Mouse (Mus musculus) 416B (cell line): ENCODE measurements around the gene Urgcp.
A peak's percentile ranks its signal among the peaks of the same experiment; 100 is the strongest.

ENCODE experiments used
- DNase-seq: peaks from one replicate; pipeline ENCODE4 v3.0.0; 2011; ENCODE audit warnings: low read depth

Urgcp gene

DNA sequence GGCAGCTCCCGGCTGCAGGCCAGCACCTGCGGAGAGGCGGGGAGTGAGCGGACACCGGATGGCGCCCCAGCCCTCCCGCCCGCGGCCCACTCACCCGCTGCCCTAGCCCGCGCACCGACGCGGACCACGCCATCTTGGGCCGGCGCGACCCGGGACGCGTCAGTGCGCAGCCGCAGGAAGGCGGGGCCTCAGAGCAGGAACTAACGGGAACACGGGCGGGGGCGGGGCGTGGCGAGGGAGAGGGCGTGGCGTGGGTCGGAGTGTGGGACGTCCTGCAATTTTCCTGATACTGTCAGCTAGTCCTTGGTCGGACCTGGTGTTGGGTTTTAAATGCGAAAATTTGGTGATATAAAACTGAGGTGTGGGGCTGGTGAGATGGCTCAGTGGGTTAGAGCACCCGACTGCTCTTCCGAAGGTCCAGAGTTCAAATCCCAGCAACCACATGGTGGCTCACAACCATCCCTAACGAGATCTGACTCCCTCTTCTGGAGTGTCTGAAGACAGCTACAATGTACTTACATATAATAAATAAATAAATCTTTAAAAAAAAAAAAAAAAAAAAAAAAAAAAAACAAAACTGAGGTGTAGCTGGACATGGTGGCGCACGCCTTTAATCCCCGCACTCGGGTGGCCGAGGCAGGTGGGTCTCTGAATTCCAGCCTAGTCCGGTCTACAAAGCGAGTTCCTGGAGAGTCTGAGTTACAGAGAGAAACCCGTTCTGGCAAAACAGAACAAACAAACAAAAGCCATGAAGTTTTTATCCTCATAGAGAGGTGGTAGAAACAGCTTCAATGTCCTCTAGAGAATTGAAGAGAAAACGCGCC is 54.4 kb downstream of the Urgcp start:
- DNase-seq, result peak; percentile 91

DNA sequence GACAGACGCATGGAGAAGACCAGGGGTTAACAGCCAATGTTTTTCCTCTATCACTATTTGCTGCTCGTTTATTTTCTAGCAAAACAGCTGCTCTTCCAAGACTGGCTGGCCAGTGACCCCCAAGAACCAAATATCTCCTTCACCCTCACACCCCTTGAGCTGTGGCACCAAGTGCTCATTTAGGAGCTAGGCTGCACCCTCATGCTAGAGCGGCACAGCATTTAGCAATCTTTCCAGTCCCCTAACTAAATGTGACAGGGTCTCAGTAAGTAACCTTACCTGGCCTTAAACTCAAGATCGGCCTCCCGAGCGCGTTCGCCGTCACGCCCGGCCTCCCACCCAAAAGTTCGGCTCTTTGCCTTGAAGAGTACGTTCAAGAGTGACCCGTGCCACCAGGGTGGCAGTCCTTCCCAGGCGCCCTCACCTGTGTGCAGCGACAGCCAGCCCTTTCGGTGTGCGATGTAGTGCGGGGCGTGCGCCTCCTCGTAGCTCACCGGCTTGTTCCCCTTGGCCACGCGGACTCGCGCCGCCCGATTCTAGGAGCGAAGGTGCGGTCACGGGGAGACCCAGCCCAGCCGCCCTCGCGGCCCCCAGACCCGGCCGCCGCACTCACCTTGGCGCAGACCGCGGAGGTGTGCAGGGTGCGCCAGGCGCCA is 55.2 kb downstream of the Urgcp start:
- DNase-seq, result peak; percentile 37

DNA sequence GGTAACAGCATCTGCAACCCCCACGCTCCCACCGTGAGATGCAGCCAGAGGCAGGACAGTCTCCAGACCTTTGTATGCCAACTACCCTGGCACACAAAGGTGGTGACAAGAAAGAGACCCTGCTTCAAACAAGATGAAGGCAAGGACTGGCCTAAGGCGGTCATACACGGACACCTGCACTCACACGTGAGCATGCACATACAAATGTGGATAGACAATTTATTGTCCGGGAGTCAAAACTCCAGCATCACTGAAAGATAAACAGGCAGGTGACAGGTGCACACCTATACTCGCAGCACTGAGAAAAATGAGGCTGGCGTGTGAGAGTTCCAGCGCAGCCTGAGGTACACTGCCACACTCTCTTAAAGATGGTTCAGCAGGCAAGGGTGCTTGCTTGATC is 56.2 kb downstream of the Urgcp start:
- no peak for DNase-seq

DNA sequence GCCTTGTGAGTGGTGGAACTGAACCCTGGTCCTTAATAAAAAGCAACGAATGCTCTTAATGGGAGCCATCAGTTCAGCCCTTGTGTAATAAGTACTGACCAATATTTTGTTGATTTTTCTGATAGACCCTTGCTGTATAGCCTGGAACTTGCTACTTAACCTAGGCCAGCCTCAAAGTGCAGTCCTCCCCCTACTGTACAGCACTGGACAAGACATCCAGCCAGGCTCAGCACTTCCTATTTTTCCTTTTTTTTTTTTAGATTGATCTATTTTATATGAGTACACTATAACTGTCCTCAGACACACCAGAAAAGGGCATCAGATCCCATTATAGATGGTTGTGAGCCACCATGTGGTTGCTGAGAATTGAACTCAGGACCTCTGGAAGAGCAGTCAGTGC is 58.8 kb downstream of the Urgcp start:
- DNase-seq, result peak; percentile 25

DNA sequence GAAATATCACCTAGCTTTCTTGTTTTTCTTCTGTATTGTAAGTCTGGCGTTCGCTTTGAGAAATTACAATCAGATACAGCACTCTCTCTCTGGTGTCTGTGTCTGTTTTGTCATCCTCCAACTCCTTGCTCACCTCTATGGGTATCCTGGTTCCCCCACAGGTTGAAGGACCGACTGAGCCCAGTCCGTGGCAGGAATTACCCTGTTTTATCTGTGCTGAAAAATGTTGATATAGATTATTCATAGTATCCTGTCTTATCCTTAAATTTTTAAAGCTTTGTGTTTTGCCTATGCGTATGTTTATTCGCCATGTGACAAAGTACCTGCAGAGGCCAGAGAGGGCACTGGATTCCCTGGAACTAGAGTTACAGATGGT is 59.2 kb downstream of the Urgcp start:
- DNase-seq, result no peak

DNA sequence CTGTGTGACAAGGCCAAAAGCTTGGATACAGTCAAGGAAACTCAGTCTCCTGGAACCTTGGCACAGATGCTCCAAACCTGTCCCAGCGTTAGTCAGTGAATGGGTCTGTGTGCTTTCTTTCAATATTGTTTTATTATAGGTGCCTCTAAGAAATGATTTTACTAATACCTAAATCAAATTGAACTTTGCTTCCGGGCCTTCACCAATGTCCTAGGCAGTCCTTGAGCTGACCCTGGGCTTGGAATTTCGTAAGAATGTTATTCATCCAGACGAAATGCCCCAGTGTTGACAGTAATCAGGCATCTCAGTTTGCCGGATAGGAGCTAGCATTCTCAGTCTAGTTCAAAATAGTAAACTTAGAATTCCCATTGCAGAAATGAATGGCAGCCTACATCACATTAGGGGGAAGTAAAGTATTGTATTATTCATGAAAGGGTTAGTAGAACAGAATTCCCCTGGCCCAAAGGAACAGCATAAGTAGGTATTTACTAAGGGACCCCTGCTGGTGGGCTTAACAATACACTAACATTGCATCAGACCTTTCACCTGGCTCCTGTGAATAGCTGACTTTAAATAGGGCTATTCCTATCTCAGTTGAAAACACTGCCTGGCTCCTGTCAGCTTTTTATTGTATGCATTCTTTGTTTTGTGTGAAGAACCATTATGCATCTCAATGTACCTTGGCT is 59.8 kb downstream of the Urgcp start:
- no peak for DNase-seq

DNA sequence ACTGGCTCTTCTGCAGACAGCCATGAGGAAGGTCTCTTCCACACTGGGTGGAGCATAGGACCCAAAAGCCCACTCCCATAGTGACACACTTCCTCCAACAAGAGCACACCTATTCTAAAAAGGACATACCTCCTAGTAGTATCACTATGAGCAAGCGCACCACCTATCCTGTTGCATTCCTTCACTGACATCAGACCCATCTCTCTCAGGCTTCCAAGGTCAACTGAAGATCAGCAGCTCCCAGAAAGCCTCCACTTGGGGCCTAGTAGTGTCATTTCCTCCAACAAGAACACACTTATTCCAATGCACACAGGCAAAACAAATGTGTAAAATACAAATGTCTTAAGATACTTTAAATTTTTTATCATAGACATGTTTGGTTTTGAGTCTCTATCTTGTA is 60.4 kb downstream of the Urgcp start:
- no peak for DNase-seq

DNA sequence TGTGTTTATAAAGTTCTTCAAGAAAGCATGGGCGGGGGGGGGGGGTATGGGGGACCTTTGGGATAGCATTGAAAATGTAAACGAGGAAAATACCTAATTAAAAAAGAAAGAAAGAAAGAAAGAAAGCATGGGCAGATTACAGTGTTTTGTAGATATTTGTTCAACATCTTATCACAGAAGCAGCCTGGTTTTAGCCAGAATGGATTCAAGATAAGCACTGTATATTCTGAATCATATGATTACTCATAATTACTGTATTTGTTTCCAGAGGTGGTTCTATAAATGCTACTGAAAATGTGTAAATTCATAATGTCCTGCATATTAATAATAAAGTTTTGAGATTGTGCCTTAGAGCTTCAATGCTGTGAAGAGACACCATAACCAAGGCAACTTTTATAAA is 60.9 kb downstream of the Urgcp start:
- no peak for DNase-seq

DNA sequence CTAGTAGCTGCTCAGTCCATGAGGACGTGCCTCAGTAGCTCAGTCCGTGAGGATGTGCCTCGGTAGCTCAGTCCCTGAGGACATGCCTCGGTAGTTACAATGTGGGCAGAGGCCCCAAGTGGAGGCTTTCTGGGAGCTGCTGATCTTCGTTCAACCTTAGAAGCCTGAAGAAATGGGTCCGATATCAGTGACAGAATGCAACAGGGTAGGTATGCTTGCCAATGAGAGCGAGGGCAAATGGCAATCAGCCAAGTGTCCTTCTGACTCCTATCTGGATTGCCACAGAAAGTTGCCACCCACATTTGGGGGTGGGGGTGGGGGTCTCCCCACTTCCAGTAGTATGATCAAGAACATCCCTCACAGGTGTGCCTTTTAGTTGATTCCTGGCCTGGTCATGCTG is 61.4 kb downstream of the Urgcp start:
- DNase-seq, result no peak

DNA sequence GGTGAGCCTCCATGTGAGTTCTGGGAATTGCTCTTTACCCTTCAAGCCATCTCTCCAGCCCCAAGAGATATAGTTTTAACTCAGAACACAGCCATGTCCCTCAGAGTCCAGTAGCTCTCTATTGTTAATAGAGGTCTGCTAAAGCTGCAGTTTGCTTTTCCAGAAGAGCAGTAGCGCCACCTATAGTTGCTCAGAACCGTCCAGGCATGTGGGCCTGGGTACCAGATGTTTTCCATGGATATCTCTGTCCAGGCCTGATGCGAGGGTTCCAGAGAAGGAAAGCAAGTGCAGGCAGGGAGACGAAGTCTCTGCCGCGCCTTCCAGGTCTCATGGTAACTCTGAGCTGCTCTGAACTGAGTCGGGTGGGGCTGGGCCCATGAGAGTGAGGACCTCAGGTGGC is 70.4 kb downstream of the Urgcp start:
- DNase-seq, result peak; percentile 46

DNA sequence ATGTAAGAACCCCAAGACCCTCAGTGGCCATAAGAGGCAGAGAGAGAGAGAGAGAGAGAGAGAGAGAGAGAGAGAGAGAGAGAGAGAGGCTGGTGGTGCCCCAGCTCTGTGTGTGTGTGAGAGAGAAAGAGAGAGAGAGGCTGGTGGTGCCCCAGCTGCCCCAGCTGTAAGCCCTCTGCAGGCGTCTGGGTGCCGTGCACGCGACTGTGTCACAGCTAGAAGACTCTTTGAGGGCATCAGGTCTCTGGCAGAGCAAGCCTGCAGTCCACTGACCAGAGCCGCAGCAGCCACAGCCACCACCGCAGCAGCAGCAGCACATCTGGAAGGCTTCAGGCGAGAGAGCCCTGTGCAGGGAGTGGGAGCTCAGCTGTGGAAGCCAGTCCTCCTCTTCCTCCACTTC is 77.9 kb downstream of the Urgcp start:
- peak; percentile 22 for DNase-seq

DNA sequence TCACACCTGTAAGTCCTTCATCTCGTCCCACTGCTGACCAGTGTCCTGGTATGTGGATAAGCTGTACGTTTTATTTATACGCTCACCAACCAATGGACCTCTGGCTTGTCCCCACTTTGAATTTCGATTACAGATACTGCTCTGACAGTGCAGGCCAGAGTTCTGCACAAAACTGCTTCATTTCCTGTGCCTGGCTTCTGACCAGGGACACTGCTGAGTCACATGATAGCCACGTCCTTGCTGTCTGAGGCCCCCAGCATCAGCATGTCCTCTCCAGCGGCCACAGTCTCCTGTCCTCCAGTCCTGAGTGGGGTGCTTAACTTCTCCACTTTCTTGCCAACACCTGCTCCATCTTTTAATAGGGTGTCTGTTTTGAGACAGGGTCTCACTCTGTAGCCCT is 79.6 kb downstream of the Urgcp start:
- peak; percentile 33 for DNase-seq
